Mouse (Mus musculus): Measurements from ENCODE around the gene Thoc7. TPM values are rescaled to one million over a fixed set of nuclear protein-coding genes. Genes with fewer than 3 reads are reported as not detected.
"Not testable (repeated sequence)": the region's sequence is repeated elsewhere in the genome, so short reads cannot be mapped to it uniquely, and the experiment has no call there.

The Thoc7 gene
- polyA plus RNA-seq, 1 experiment from 2014 or later, result 228 TPM

DNA sequence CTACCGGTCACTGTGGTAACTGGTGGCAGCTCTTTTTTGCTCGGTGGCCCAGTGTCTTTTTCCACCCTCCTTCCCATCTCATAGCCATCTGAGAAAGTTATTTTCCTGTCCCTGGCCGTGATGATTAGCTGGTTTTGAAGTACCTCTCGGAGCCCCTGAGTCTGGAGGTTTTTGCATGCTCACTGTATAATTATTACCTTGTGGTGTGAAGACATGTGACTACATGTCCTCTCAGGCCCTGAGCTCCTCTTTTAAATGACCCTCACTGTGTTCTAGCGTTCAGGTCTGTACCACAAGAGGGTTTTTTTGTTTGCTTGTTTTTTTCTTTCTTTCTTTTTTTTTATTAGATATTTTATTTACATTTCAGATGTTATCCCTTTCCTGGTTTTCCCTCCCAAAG, 6.8 kb upstream of the Thoc7 start:
- H3K4me3 ChIP-seq (replicated peaks), result no peak overlapping the region
- no peaks in the 10 kb centered on the region for H3K27me3 ChIP-seq
- 68% methylated on average over 5 of the region's 5 CpGs for WGBS
- no peaks in the 10 kb centered on the region for H3K9me3 ChIP-seq
- H3K36me3 ChIP-seq, result no peaks in the 10 kb centered on the region
- peaks cover 8% of the 10 kb centered on the region for H3K4me1 ChIP-seq (replicated peaks)
- no peak overlapping the region for H3K27ac ChIP-seq
- H3K9ac ChIP-seq (replicated peaks), result no peak overlapping the region
- H3K4me2 ChIP-seq, result no peak overlapping the region
- no peak for ATAC-seq (ENCODE audit: insufficient number of reproducible peaks, insufficient read depth, low FRiP score, low TSS enrichment, low read depth)

DNA sequence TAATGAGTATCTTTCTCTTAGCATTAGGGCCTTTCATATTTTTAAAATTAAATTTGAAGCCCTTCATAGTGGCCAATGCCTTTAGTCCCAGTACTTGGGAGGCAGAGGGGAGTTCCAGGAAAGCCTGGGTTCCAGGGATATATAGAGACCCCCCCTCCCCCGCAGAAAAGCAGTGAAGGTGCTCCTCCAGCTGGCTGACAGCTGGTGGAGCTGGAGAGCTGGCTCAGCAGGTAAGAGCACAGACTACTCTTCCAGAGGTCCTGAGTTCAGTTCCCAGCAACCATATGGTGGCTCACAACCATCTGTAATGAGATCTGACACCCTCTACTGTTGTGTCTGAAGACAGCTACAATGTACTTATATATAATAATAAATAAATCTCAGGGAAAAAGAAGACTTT, 6.0 kb upstream of the Thoc7 start:
- no peak for ATAC-seq (ENCODE audit: insufficient number of reproducible peaks, insufficient read depth, low FRiP score, low TSS enrichment, low read depth)
- peaks cover 8% of the 10 kb centered on the region for H3K4me1 ChIP-seq (replicated peaks)
- H3K4me3 ChIP-seq (replicated peaks), result no peak overlapping the region
- H3K27me3 ChIP-seq, result no peaks in the 10 kb centered on the region
- H3K9me3 ChIP-seq, result no peaks in the 10 kb centered on the region
- H3K27ac ChIP-seq, result no peak overlapping the region
- no peak overlapping the region for H3K9ac ChIP-seq (replicated peaks)
- 52% methylated on average over 1 of the region's 1 CpGs for WGBS
- H3K4me2 ChIP-seq, result no peak overlapping the region
- no peaks in the 10 kb centered on the region for H3K36me3 ChIP-seq

DNA sequence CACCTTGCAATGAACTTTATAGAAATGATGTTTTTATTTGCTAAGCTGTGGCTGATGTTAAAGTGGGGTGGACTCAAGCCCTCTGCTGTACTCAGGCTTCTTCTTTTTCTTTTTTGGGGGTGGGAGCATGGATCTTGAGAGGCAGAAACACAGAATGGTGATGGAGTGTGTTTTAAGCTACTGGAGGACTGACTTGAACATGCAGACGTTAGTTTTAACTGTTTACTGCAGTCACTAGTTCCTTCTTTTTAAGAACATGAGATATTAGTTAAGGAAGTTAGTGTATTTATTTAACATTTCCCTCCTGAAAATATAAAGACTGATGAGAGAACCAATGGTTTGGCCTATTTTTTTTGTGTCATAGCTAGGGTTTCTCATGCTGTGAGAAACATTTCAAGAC, 1.9 kb upstream of the Thoc7 start:
- 74% methylated on average over 1 of the region's 1 CpGs for WGBS
- Histone ChIP-seq H3K9ac (replicated peaks) (no peak overlapping the region), H3K36me3 (no peaks in the 10 kb centered on the region), H3K4me3 (replicated peaks) (no peak overlapping the region), H3K9me3 (no peaks in the 10 kb centered on the region), H3K4me2 (no peak overlapping the region), H3K27ac (no peak overlapping the region), H3K27me3 (no peaks in the 10 kb centered on the region), H3K4me1 (replicated peaks) (peaks cover 16% of the 10 kb centered on the region)
- no peak for ATAC-seq (ENCODE audit: insufficient number of reproducible peaks, insufficient read depth, low FRiP score, low TSS enrichment, low read depth)

DNA sequence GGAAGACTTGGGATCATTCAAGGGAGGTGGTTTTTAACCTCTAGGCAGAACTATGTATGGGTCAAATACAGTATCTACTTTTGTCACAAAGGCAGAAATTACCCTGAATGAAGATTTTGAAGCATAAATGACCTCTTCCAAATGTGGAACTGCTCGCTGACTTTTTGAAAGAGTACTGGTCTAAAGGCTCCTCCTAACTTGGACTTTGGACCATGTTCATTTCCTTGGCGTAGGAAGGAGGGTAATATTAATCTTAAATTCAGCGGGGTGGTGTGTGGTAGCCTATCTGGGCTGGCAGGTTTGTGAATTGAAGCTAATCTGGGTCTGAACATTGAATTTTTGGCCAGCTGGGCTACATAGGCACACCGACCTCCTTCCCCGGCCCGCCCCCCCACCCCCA, 824 bp upstream of the Thoc7 start:
- peaks cover under 1% of the 10 kb centered on the region; the same call in 1 of the 2 replicates for H3K36me3 ChIP-seq
- H3K4me3 ChIP-seq (replicated peaks), result no peak overlapping the region
- H3K27ac ChIP-seq, result no peak overlapping the region
- H3K4me1 ChIP-seq (replicated peaks), result peaks cover 16% of the 10 kb centered on the region
- no peak overlapping the region for H3K4me2 ChIP-seq
- no peak for ATAC-seq (ENCODE audit: insufficient number of reproducible peaks, insufficient read depth, low FRiP score, low TSS enrichment, low read depth)
- no peak overlapping the region for H3K9ac ChIP-seq (replicated peaks)
- no peaks in the 10 kb centered on the region for H3K27me3 ChIP-seq
- no peaks in the 10 kb centered on the region for H3K9me3 ChIP-seq
- WGBS, result 89% methylated on average over 6 of the region's 6 CpGs

DNA sequence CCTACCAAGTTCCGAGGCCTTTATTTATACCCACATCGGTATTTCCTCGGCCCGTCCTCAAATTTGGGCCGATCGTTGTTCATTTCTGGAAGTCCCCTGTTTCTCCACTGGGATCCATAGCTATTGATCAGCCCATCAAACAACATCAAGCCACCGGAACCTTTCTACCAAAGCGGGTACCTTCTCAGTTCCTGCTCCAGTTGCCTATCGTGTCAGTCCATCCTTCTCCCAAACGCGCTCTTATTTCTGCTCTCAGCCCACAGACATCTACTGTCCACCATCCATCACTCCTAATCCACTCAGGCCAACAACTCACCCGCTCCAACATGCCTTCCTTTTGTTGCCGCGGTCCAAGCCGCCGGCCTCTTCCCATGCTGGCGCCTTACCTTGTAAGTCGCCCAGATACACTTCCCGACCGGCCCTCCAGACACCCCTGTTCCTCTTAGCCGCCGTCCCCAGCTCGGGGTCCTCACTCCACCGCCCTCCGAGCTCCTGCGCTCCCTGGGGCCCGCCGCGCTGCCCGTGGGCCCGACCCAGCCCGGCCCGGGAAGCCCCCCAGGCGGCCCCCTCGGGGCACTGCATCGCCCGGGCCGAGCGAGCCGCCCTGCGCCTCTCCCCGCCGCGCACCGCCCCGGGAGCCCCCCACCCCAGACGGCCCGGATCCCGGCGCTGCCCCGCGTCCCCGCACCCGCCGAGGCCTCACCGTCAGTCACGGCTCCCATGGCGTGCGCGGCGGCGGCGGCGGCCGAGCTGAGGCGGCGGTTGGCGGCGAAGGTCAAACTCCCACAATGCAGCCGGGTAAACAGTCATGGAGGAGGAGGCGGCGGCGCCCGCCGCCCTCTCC, 948 bp downstream of the Thoc7 start:
- ATAC-seq (ENCODE audit: insufficient number of reproducible peaks, insufficient read depth, low FRiP score, low TSS enrichment, low read depth), result peak; percentile 81
- Histone ChIP-seq H3K9ac (replicated peaks) (peak overlapping the region; percentile 99), H3K4me2 (peak overlapping the region; percentile 68), H3K27ac (peak overlapping the region; percentile 93), H3K9me3 (no peaks in the 10 kb centered on the region), H3K27me3 (no peaks in the 10 kb centered on the region), H3K4me3 (replicated peaks) (peak overlapping the region; percentile 93), H3K4me1 (replicated peaks) (peaks cover 16% of the 10 kb centered on the region), H3K36me3 (peaks cover 8% of the 10 kb centered on the region)
- WGBS, result under 1% methylated on average over 73 of the region's 75 CpGs

DNA sequence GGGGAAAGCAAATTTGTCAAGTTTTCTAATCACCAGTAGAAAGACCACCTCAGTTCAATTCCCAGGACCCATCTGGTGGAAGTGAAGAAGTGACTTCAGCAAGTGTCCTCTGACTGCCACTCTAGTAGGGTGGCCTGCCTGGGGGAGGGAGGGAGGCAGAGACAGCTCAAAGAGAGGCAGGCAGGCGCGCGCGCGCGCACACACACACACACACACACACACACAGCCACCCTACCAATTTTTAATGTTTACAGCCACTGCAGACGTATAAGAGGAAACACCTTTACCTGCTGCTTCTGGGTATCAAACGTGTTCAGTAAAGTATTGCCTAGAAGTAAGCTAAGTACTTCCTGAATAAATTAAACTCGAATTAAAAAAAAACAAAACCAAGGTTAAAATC, 1.6 kb downstream of the Thoc7 start:
- Histone ChIP-seq H3K4me2 (peak overlapping the region; percentile 68), H3K36me3 (peaks cover 14% of the 10 kb centered on the region), H3K27ac (peak overlapping the region; percentile 93), H3K9ac (replicated peaks) (peak overlapping the region; percentile 99), H3K4me3 (replicated peaks) (peak overlapping the region; percentile 93), H3K9me3 (no peaks in the 10 kb centered on the region), H3K27me3 (no peaks in the 10 kb centered on the region), H3K4me1 (replicated peaks) (peaks cover 16% of the 10 kb centered on the region)
- peak; percentile 15; the same call in 1 of the 2 replicates for ATAC-seq (ENCODE audit: insufficient number of reproducible peaks, insufficient read depth, low FRiP score, low TSS enrichment, low read depth)
- WGBS, result 0% methylated on average over 9 of the region's 9 CpGs

GRCm38 (mm10) chr14:13952151-13952550, 9.5 kb downstream of the Thoc7 start:
- H3K4me2 ChIP-seq; H3K4me1 ChIP-seq (replicated peaks); ATAC-seq (ENCODE audit: insufficient number of reproducible peaks, insufficient read depth, low FRiP score, low TSS enrichment, low read depth); H3K9ac ChIP-seq (replicated peaks); H3K4me3 ChIP-seq (replicated peaks); H3K27me3 ChIP-seq; H3K9me3 ChIP-seq; H3K27ac ChIP-seq: not testable (repeated sequence)
- WGBS, result 99% methylated on average over 3 of the region's 3 CpGs
- peaks cover 68% of the 10 kb centered on the region for H3K36me3 ChIP-seq

- H3K36me3 ChIP-seq, result peaks cover 65% of the 10 kb centered on the region
- ATAC-seq (ENCODE audit: insufficient number of reproducible peaks, insufficient read depth, low FRiP score, low TSS enrichment, low read depth), result no peak
- H3K27ac ChIP-seq, result no peak overlapping the region
- no peaks in the 10 kb centered on the region for H3K4me1 ChIP-seq (replicated peaks)
- H3K9me3 ChIP-seq, result no peaks in the 10 kb centered on the region
- H3K27me3 ChIP-seq, result no peaks in the 10 kb centered on the region
- H3K4me2 ChIP-seq, result no peak overlapping the region
- H3K9ac ChIP-seq (replicated peaks), result no peak overlapping the region
- H3K4me3 ChIP-seq (replicated peaks), result no peak overlapping the region
These were observed 11.3 kb downstream of the Thoc7 start for GRCm38 (mm10) chr14:13950401-13950800.

GRCm38 (mm10) chr14:13948345-13948744, 13.3 kb downstream of the Thoc7 start:
- 94% methylated on average over 7 of the region's 7 CpGs for WGBS
- Histone ChIP-seq H3K9me3 (no peaks in the 10 kb centered on the region), H3K9ac (replicated peaks) (no peak overlapping the region), H3K4me2 (no peak overlapping the region), H3K36me3 (peaks cover 58% of the 10 kb centered on the region), H3K27ac (no peak overlapping the region), H3K4me3 (replicated peaks) (no peak overlapping the region), H3K4me1 (replicated peaks) (no peaks in the 10 kb centered on the region), H3K27me3 (no peaks in the 10 kb centered on the region)
- no peak for ATAC-seq (ENCODE audit: insufficient number of reproducible peaks, insufficient read depth, low FRiP score, low TSS enrichment, low read depth)

DNA sequence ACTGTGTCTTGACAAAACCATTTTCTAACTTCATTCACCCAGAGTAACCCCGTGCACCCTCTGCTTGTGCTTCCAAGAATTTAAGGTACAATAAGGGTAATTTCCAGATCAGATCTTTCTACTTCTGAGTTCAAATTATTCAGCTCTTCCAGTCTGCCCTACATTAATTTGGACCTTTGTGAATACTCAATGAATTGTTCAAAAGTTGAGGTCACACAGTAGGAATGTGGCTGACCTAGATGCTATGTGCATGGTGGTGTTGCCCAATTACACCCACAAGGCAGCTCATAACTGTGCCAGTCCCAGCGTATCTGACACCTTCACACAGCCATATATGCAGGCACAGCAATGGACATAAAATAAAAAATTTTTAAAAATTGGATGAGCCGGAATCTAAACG, 17.0 kb downstream of the Thoc7 start:
- no peak overlapping the region for H3K4me2 ChIP-seq
- 89% methylated on average over 4 of the region's 4 CpGs for WGBS
- ATAC-seq (ENCODE audit: insufficient number of reproducible peaks, insufficient read depth, low FRiP score, low TSS enrichment, low read depth), result no peak

DNA sequence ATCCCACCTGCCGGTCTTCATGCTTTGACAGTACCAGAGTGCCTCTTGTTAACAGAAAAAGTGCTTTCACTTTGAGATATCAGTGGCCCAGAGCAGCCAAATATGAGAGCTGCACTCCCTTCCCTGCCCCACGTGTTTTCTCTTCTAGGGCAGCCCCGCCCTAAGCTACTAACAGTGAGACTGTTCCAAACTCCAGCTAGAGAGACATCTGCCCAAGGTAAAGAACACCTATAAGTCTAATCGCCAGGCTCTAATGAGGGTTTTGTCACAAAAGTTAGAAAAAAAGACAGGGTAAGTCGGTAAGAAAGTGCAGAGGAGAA, 27.6 kb downstream of the Thoc7 start:
- WGBS, result 54% methylated on average over 5 of the region's 5 CpGs
- H3K9me3 ChIP-seq, result 0 out of 2 replicates have a peak, but pooled peaks cover 9% of the 10 kb centered on the region
- H3K36me3 ChIP-seq, result no peaks in the 10 kb centered on the region
- H3K27ac ChIP-seq, result no peak overlapping the region
- H3K9ac ChIP-seq (replicated peaks), result peak overlapping the region; percentile 53; the same call in 1 of the 2 replicates
- H3K4me2 ChIP-seq, result peak overlapping the region; percentile 67
- H3K27me3 ChIP-seq, result no peaks in the 10 kb centered on the region
- peaks cover 9% of the 10 kb centered on the region for H3K4me1 ChIP-seq (replicated peaks)
- ATAC-seq (ENCODE audit: insufficient number of reproducible peaks, insufficient read depth, low FRiP score, low TSS enrichment, low read depth), result no peak
- H3K4me3 ChIP-seq (replicated peaks), result peak overlapping the region; percentile 39

More for the DNA sequence above, 17.0 kb downstream of the Thoc7 start:
- Histone ChIP-seq H3K9ac (replicated peaks) (no peak overlapping the region), H3K4me1 (replicated peaks) (no peaks in the 10 kb centered on the region), H3K27ac (no peak overlapping the region), H3K27me3 (no peaks in the 10 kb centered on the region), H3K4me3 (replicated peaks) (no peak overlapping the region), H3K36me3 (peaks cover 29% of the 10 kb centered on the region), H3K9me3 (no peaks in the 10 kb centered on the region)
